In genomic region chr10:7309927-7310326, GRCm38 (mm10) we compare ENCODE assay signal across 8 mouse cellular contexts.
"Had no signal": no experiment of that assay in that cellular context is flagged by ENCODE, and none has a peak within 500 bp of the region (broad histone marks: within the 10 kb centered on the region; RNA-seq: fewer than 3 reads in every experiment).

No protein-coding gene starts in this region.

- DNase-seq: kidney, postnatal 10 days; kidney, postnatal 4 days; left cerebral cortex, postnatal 4 days; lung, adult 18-20 months; right cerebral cortex, postnatal 4 days; spleen, adult 18-20 months; thymus, adult 18-20 months; thymus, postnatal 14 days had no signal
